Mouse (Mus musculus) stomach, embryonic 15.5 days (tissue): Measurements from ENCODE around the gene Naa20. TPM values are rescaled to one million over a fixed set of nuclear protein-coding genes. Genes with fewer than 3 reads are reported as not detected.

ENCODE experiments used
- ATAC-seq: fragments of 200-750 bp; cut with Nextera tagmentation; 2 replicates; pipeline ENCODE4 v1.8.0; 2017; ENCODE audit warnings: low read depth, moderate number of reproducible peaks, moderate TSS enrichment; ENCODE audit not compliant: insufficient read depth, low FRiP score
- H3K27ac ChIP-seq: fragments of 300-500 bp; sonication (generic); 2 replicates; pipeline ENCODE4 v1.5.1; 2015; ENCODE audit warnings: mild to moderate bottlenecking, inconsistent platforms
- H3K27me3 ChIP-seq: fragments of 300-500 bp; sonication (generic); replicated peaks from 2 replicates; pipeline ENCODE4 v1.6.1; 2015; ENCODE audit warnings: inconsistent platforms
- H3K36me3 ChIP-seq: fragments of 300-500 bp; sonication (generic); 2 replicates; pipeline ENCODE4 v1.6.1; 2015; ENCODE audit warnings: inconsistent platforms
- H3K4me1 ChIP-seq: fragments of 300-500 bp; sonication (generic); 2 replicates; pipeline ENCODE4 v1.6.1; 2015; ENCODE audit warnings: inconsistent platforms
- H3K4me2 ChIP-seq: fragments of 300-500 bp; sonication (generic); 2 replicates; pipeline ENCODE4 v1.6.1; 2015; ENCODE audit warnings: mild to moderate bottlenecking, inconsistent platforms
- H3K4me3 ChIP-seq: fragments of 300-500 bp; sonication (generic); replicated peaks from 2 replicates; pipeline ENCODE4 v1.5.1; 2015; ENCODE audit warnings: inconsistent platforms
- H3K9ac ChIP-seq: fragments of 300-500 bp; sonication (generic); 2 replicates; pipeline ENCODE4 v1.6.1; 2015; ENCODE audit warnings: inconsistent platforms
- H3K9me3 ChIP-seq: fragments of 300-500 bp; sonication (generic); 2 replicates; pipeline ENCODE4 v1.6.1; 2016; ENCODE audit warnings: inconsistent platforms
- WGBS: fragments of 180-500 bp; shearing (Covaris S2); methylation state at CpG from one replicate; pipeline ENCODE4 v1.1.7; 2015; 5-methylcytosine and 5-hydroxymethylcytosine counted together
- polyA plus RNA-seq: library from polyadenylated mRNA; unstranded; fragments of >200 nt; fragmentation: Nextera tagmentation; extraction: Ambion mirVana; gene quantifications from 2 replicates; pipeline ENCODE4 v1.2.1, GENCODE M21; 2015

Naa20 gene
- polyA plus RNA-seq, 1 experiment from 2014 or later: 164 TPM

DNA sequence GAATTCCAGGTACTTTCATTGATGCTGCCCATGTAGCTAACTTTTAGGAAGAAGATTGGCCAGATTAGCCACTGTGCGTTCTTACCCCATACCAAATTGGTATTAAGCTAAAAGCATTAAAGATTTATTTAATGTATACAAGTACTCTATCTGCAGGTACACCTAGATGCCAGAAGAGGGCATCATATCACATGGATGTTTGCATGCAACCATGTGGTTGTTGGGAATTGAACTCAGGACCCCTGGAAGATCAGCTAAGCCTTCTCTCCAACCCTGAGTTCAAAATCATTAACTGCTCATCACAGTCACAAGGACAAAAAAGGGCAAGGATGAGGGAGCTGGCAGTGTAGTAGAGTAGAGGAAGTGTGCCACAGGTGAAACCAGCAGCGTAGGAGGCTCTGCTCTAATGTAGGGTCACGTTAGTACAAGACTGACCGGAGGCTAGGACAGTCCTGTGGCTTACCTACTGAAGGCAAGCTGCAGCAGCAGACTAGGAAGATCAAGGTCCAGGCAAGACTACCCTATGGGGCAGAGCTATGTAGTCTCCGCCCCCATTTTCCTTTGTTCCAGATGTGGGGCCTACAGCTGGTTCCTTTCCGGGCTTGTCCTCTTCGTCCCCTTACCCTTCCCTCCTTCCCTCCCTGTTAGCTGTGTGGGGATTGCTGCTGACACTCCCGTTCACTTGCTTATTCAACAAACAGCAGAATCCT lies 19.2 kb downstream of the Naa20 start:
- no peak overlapping the region for H3K4me2 ChIP-seq
- no peak overlapping the region for H3K4me3 ChIP-seq
- H3K36me3 ChIP-seq: peaks cover 38% of the 10 kb centered on the region
- H3K9me3 ChIP-seq: no peaks in the 10 kb centered on the region
- ATAC-seq: no peak
- H3K4me1 ChIP-seq: no peaks in the 10 kb centered on the region
- 83% methylated on average over 8 of the region's 8 CpGs for WGBS
- H3K27me3 ChIP-seq: no peaks in the 10 kb centered on the region
- H3K9ac ChIP-seq: no peak overlapping the region
- no peak overlapping the region for H3K27ac ChIP-seq

DNA sequence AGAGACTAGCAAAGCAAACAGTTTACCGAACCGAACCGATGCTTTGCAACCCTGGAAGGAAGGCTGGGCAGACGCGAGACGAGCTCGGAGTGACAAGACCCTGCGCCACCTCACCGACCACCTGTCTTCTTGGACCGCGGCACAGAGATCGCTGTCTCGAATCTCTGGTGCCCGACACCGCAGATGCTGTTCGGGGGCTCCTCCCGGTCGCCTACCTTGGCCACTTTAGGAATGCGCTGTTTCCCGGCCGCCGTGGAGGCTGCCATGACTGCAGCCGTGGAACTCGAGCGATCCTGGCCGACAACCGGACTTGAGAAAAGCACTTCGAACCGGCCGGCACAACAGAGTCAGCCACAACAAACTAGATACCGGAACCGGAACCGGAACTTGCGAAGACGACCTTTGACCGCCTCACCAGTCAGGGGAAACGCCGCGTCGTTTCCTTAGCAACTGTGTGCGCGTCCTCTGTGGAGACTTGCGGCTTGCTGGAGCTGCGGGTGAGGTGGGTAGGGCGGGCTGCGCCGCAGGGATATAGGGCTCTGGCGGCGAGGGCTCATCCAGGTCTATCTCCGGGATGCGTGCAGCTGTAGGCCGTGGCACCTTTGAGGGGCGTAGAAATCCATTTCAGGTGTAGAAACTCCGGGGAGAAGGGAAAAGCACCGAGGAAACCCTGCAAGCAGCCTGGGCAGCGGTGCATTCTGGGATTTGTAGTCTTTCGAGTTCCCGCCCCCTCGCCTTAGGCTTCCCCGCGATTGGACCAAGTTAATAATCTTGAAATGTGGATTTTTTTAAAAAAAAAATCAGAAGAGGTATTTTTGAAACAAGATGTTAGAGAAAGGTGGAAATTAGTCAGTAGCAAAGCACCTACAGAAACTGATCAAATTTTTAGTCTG lies 32.7 kb downstream of the Naa20 start, which contains the start of the genes Cfap61 and Crnkl1:
Cfap61 (plus strand) TSS at position 446 of the 893 bp plus-strand sequence.
Crnkl1 (minus strand) TSS at position 676 of the 893 bp plus-strand sequence.
- H3K36me3 ChIP-seq: 0 out of 2 replicates have a peak, but pooled peaks cover 5% of the 10 kb centered on the region
- peak within 1 kb of the TSS; percentile 43 for H3K9ac ChIP-seq
- H3K27ac ChIP-seq: no peak within 1 kb of the TSS
- peak within 1 kb of the TSS; percentile 72 for H3K4me3 ChIP-seq
- peak within 1 kb of the TSS; percentile 71 for H3K4me2 ChIP-seq
- H3K4me1 ChIP-seq: peaks cover 7% of the 10 kb centered on the region
- H3K9me3 ChIP-seq: no peaks in the 10 kb centered on the region
- WGBS: under 1% methylated on average over 61 of the region's 61 CpGs
- peak; percentile 97 for ATAC-seq
- no peaks in the 10 kb centered on the region for H3K27me3 ChIP-seq

GRCm38 (mm10) chr2:145936975-145937374 lies 35.1 kb downstream of the Naa20 start:
- WGBS: 78% methylated on average over 8 of the region's 8 CpGs

GRCm38 (mm10) chr2:145941403-145941802 lies 39.5 kb downstream of the Naa20 start:
- no peak for ATAC-seq
- Histone ChIP-seq H3K4me3 (no peak overlapping the region), H3K27ac (no peak overlapping the region), H3K9me3 (no peaks in the 10 kb centered on the region), H3K27me3 (no peaks in the 10 kb centered on the region), H3K4me1 (no peaks in the 10 kb centered on the region), H3K36me3 (no peaks in the 10 kb centered on the region), H3K4me2 (no peak overlapping the region), H3K9ac (no peak overlapping the region)
- WGBS: 52% methylated on average over 3 of the region's 3 CpGs

More at GRCm38 (mm10) chr2:145936975-145937374, 35.1 kb downstream of the Naa20 start:
- Histone ChIP-seq H3K27ac (no peak overlapping the region), H3K36me3 (no peaks in the 10 kb centered on the region), H3K4me3 (no peak overlapping the region), H3K9me3 (no peaks in the 10 kb centered on the region), H3K27me3 (no peaks in the 10 kb centered on the region), H3K4me2 (no peak overlapping the region), H3K9ac (no peak overlapping the region), H3K4me1 (peaks cover 7% of the 10 kb centered on the region)
- no peak for ATAC-seq

- WGBS: 79% methylated on average over 3 of the region's 3 CpGs
- Histone ChIP-seq H3K27me3 (no peaks in the 10 kb centered on the region), H3K36me3 (no peaks in the 10 kb centered on the region), H3K9me3 (no peaks in the 10 kb centered on the region), H3K9ac (no peak overlapping the region), H3K4me3 (no peak overlapping the region), H3K4me2 (no peak overlapping the region), H3K4me1 (no peaks in the 10 kb centered on the region), H3K27ac (no peak overlapping the region)
- ATAC-seq: no peak
Observed at GRCm38 (mm10) chr2:145944286-145944685, 42.4 kb downstream of the Naa20 start.

DNA sequence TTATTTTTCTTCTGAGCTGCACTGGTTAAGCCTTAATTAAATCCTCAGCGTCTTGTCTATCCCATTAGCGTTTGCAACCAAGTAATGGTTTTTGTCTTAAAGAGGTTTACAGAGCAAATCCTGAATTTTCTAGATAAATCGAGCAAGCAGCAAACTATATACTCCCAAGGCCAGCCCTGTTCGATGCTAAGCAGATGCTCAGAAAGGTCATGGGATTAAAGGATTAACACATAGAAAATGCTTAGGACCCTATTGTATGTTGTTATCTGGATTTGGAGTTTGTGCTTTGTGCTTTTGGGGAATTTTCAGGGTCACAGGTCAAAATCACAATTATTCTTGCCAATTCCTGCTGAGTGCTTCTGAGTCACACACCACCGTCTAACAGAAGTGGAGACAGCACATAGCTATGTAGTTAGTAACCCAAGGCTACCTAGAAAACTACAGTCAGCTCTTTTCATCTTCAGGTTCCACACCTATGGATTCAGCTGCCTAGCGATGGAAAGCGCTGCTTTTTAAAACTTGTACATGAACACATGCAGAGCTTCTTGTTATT lies 46.6 kb downstream of the Naa20 start:
- no peaks in the 10 kb centered on the region for H3K4me1 ChIP-seq
- H3K4me3 ChIP-seq: no peak overlapping the region
- H3K4me2 ChIP-seq: no peak overlapping the region
- H3K36me3 ChIP-seq: no peaks in the 10 kb centered on the region
- H3K9me3 ChIP-seq: no peaks in the 10 kb centered on the region
- 63% methylated on average over 7 of the region's 7 CpGs for WGBS
- ATAC-seq: no peak
- no peaks in the 10 kb centered on the region for H3K27me3 ChIP-seq
- H3K27ac ChIP-seq: no peak overlapping the region
- H3K9ac ChIP-seq: no peak overlapping the region

DNA sequence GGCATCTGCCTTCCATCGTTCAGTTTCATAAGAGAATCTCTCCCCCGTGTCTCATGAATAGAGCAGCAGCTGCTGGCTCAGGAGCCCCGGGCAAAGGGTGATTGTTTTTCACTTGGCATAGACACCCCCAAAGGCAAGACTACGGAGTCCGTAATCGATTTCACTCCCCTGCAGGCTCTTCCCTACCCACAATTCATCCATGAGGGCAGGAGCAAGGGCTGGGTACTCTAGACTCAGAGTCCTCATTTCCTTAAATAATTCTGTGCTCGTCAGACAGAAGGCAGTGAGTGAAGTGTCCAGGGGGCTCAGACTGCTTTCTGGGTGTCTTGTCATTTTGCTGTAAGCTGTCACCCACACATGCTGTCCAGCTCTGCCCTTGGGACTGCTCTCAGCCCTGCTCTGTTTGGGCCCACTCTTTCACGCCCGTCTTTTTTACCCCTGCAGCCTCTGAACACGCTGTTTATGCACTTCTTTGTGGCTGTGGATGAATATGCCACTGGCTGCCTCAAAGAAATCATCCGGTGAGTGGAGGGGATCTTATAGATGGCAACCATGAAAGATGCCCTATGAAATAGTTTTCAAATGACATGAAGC lies 47.7 kb downstream of the Naa20 start:
- Histone ChIP-seq H3K9ac (no peak overlapping the region), H3K27me3 (no peaks in the 10 kb centered on the region), H3K36me3 (no peaks in the 10 kb centered on the region), H3K4me3 (no peak overlapping the region), H3K4me2 (no peak overlapping the region), H3K9me3 (no peaks in the 10 kb centered on the region), H3K27ac (no peak overlapping the region), H3K4me1 (no peaks in the 10 kb centered on the region)
- no peak for ATAC-seq
- WGBS: 41% methylated on average over 11 of the region's 11 CpGs

GRCm38 (mm10) chr2:145950239-145950638 lies 48.3 kb downstream of the Naa20 start:
- Histone ChIP-seq H3K9me3 (no peaks in the 10 kb centered on the region), H3K27me3 (no peaks in the 10 kb centered on the region), H3K27ac (no peak overlapping the region), H3K36me3 (no peaks in the 10 kb centered on the region), H3K4me3 (no peak overlapping the region), H3K4me2 (no peak overlapping the region), H3K9ac (no peak overlapping the region), H3K4me1 (no peaks in the 10 kb centered on the region)
- 30% methylated on average over 10 of the region's 10 CpGs for WGBS
- no peak for ATAC-seq

GRCm38 (mm10) chr2:145952726-145953125 lies 50.8 kb downstream of the Naa20 start:
- Histone ChIP-seq H3K9ac (no peak overlapping the region), H3K4me3 (no peak overlapping the region), H3K4me1 (no peaks in the 10 kb centered on the region), H3K36me3 (no peaks in the 10 kb centered on the region), H3K27me3 (no peaks in the 10 kb centered on the region), H3K4me2 (no peak overlapping the region), H3K27ac (no peak overlapping the region), H3K9me3 (no peaks in the 10 kb centered on the region)
- no peak for ATAC-seq
- 60% methylated on average over 5 of the region's 5 CpGs for WGBS

DNA sequence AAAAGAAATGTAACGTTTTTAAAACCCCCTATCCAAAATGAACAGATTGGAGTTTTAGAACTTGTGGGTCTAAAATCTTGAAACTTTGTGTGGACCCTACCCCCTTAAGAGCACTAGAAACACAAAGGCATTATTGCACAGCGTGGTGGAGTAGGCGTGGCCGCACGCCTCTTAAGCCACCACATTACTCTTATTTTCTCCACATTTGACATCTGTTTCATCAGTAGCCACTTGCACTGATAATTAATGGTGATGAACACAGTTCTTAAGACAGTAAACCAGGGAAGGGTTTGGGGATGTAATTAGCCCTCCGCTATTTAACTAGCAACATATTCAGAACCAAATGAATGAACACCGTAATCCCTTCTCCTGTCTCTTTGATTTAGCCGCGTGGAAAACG lies 53.9 kb downstream of the Naa20 start:
- no peak for ATAC-seq
- Histone ChIP-seq H3K4me2 (no peak overlapping the region), H3K4me3 (no peak overlapping the region), H3K27me3 (no peaks in the 10 kb centered on the region), H3K9me3 (no peaks in the 10 kb centered on the region), H3K36me3 (no peaks in the 10 kb centered on the region), H3K4me1 (no peaks in the 10 kb centered on the region), H3K27ac (no peak overlapping the region), H3K9ac (no peak overlapping the region)
- WGBS: 71% methylated on average over 10 of the region's 10 CpGs

- H3K4me3 ChIP-seq: no peak overlapping the region
- no peak overlapping the region for H3K9ac ChIP-seq
- H3K36me3 ChIP-seq: no peaks in the 10 kb centered on the region
- 69% methylated on average over 5 of the region's 5 CpGs for WGBS
- no peak for ATAC-seq
- no peak overlapping the region for H3K4me2 ChIP-seq
- no peaks in the 10 kb centered on the region for H3K27me3 ChIP-seq
- H3K9me3 ChIP-seq: no peaks in the 10 kb centered on the region
- no peak overlapping the region for H3K27ac ChIP-seq
- no peaks in the 10 kb centered on the region for H3K4me1 ChIP-seq
Observed at GRCm38 (mm10) chr2:145956318-145956717, 54.4 kb downstream of the Naa20 start.
